Mouse (Mus musculus): ENCODE results near the gene Mrpl51.

DNA sequence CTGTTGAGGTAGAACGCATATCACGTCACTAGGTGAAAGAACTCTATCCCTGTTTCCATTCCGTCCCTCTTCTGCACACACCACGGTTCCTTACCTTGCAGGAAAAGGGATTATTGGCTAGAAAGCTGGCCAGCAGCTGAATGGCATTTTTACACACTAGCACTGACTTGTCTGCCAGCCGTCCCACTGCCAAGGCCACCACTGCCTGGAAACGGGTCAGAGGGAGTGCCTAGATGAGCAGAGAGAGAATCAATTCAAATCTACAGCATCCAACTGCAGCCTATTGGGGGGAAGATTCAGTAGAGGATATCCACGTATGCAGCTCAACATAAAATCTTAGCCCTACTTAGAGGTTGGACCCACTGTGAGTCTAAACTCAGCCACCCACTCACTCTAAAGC, 12.0 kb upstream of the Mrpl51 start:
- TF ChIP-seq CTCF (IDR thresholded peaks at IDR 0.05) (no peak), EP300 (IDR thresholded peaks at IDR 0.05) (no peak)
